Mouse (Mus musculus): ENCODE measurements around the gene Wdr61. TPM values are rescaled to one million over a fixed set of nuclear protein-coding genes. Genes with fewer than 3 reads are reported as not detected.
A peak's percentile ranks its signal among the peaks of the same experiment; 100 is the strongest.

Wdr61 gene
- total and polyA plus RNA-seq, 2 experiments from 2014 or later, result 43.7 to 83.9 TPM

GRCm38 (mm10) chr9:54722156-54722555 lies 12.2 kb downstream of the Wdr61 start:
- H3K4me3 ChIP-seq (ENCODE audit: low read depth, low read length), result no peak overlapping the region
- no peaks in the 10 kb centered on the region for H3K27me3 ChIP-seq (ENCODE audit: insufficient read depth, low read length)
- DNase-seq (ENCODE audit: low spot score) (no peak), ATAC-seq (ENCODE audit: low FRiP score) (no peak)
- no peak overlapping the region for H3K27ac ChIP-seq (ENCODE audit: low read depth, low read length)
- H3K4me1 ChIP-seq (ENCODE audit: insufficient read depth, low read length), result no peaks in the 10 kb centered on the region
- H3K36me3 ChIP-seq (ENCODE audit: insufficient read depth, low read length), result peaks cover 66% of the 10 kb centered on the region
- no peak for TF ChIP-seq CTCF (IDR thresholded peaks at IDR 0.05)
- no peak overlapping the region for H3K9ac ChIP-seq (replicated peaks; ENCODE audit: low read length, poor library complexity, severe bottlenecking)
- no peak overlapping the region for H3K4me2 ChIP-seq (ENCODE audit: low read depth, low read length, poor library complexity, severe bottlenecking)
- no peaks in the 10 kb centered on the region for H3K9me3 ChIP-seq (ENCODE audit: low read length)
- 86% methylated on average over 7 of the region's 7 CpGs for WGBS

DNA sequence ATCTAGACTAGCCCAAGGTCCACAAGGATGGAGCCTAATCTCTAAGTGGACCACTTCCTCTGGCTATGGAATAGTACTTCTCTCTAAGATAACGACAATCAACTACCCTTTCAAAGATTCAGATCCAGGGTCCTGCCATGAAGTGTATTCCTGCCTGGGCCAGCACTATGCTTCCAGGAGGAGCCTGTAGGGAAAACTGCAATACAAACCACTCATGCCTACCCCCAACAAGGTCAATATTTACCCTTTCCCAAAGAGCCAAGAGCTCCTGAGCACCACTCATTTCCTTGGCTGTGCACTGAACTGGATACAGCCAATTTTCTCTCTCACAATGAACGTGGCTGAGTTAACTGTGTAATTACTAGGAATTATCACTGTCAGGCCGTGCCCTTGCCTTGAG lies 16.8 kb downstream of the Wdr61 start:
- TF ChIP-seq CTCF (IDR thresholded peaks at IDR 0.05), result no peak
- Histone ChIP-seq H3K4me1 (ENCODE audit: insufficient read depth, low read length) (no peaks in the 10 kb centered on the region), H3K4me2 (ENCODE audit: low read depth, low read length, poor library complexity, severe bottlenecking) (no peak overlapping the region), H3K36me3 (ENCODE audit: insufficient read depth, low read length) (peaks cover 65% of the 10 kb centered on the region), H3K4me3 (ENCODE audit: low read depth, low read length) (no peak overlapping the region), H3K9me3 (ENCODE audit: low read length) (no peaks in the 10 kb centered on the region), H3K27me3 (ENCODE audit: insufficient read depth, low read length) (no peaks in the 10 kb centered on the region), H3K9ac (replicated peaks; ENCODE audit: low read length, poor library complexity, severe bottlenecking) (no peak overlapping the region), H3K27ac (ENCODE audit: low read depth, low read length) (no peak overlapping the region)
- 94% methylated on average over 3 of the region's 3 CpGs for WGBS
- ATAC-seq (ENCODE audit: low FRiP score), result no peak
- DNase-seq (ENCODE audit: low spot score), result no peak

- no peak overlapping the region for H3K4me2 ChIP-seq (ENCODE audit: low read depth, low read length, poor library complexity, severe bottlenecking)
These were observed 18.5 kb downstream of the Wdr61 start for GRCm38 (mm10) chr9:54715776-54716175.

GRCm38 (mm10) chr9:54708085-54708484 lies 26.2 kb downstream of the Wdr61 start:
- 86% methylated on average over 5 of the region's 5 CpGs for WGBS
- no peak overlapping the region for H3K27ac ChIP-seq (ENCODE audit: low read depth, low read length)

More at GRCm38 (mm10) chr9:54715776-54716175, 18.5 kb downstream of the Wdr61 start:
- no peak overlapping the region for H3K9ac ChIP-seq (replicated peaks; ENCODE audit: low read length, poor library complexity, severe bottlenecking)
- no peaks in the 10 kb centered on the region for H3K9me3 ChIP-seq (ENCODE audit: low read length)
- no peak overlapping the region for H3K4me3 ChIP-seq (ENCODE audit: low read depth, low read length)
- WGBS, result 93% methylated on average over 3 of the region's 3 CpGs
- H3K27me3 ChIP-seq (ENCODE audit: insufficient read depth, low read length), result no peaks in the 10 kb centered on the region
- DNase-seq (ENCODE audit: low spot score) (no peak), ATAC-seq (ENCODE audit: low FRiP score) (no peak)
- peaks cover 65% of the 10 kb centered on the region for H3K36me3 ChIP-seq (ENCODE audit: insufficient read depth, low read length)
- H3K4me1 ChIP-seq (ENCODE audit: insufficient read depth, low read length), result no peaks in the 10 kb centered on the region
- TF ChIP-seq CTCF (IDR thresholded peaks at IDR 0.05), result no peak
- H3K27ac ChIP-seq (ENCODE audit: low read depth, low read length), result no peak overlapping the region

GRCm38 (mm10) chr9:54707288-54707999 lies 26.9 kb downstream of the Wdr61 start:
- Histone ChIP-seq H3K4me1 (ENCODE audit: insufficient read depth, low read length) (no peaks in the 10 kb centered on the region), H3K9me3 (ENCODE audit: low read length) (no peaks in the 10 kb centered on the region), H3K27ac (ENCODE audit: low read depth, low read length) (no peak overlapping the region), H3K9ac (replicated peaks; ENCODE audit: low read length, poor library complexity, severe bottlenecking) (no peak overlapping the region), H3K27me3 (ENCODE audit: insufficient read depth, low read length) (no peaks in the 10 kb centered on the region), H3K4me3 (ENCODE audit: low read depth, low read length) (no peak overlapping the region), H3K4me2 (ENCODE audit: low read depth, low read length, poor library complexity, severe bottlenecking) (no peak overlapping the region), H3K36me3 (ENCODE audit: insufficient read depth, low read length) (peaks cover 15% of the 10 kb centered on the region)
- ATAC-seq (ENCODE audit: low FRiP score), result no peak
- peak; percentile 53 for DNase-seq (ENCODE audit: low spot score)
- no peak for TF ChIP-seq CTCF (IDR thresholded peaks at IDR 0.05)
- WGBS, result 29% methylated on average over 8 of the region's 8 CpGs

More at GRCm38 (mm10) chr9:54708085-54708484, 26.2 kb downstream of the Wdr61 start:
- H3K36me3 ChIP-seq (ENCODE audit: insufficient read depth, low read length), result peaks cover 21% of the 10 kb centered on the region
- no peaks in the 10 kb centered on the region for H3K27me3 ChIP-seq (ENCODE audit: insufficient read depth, low read length)
- no peak for ATAC-seq (ENCODE audit: low FRiP score)
- no peak for TF ChIP-seq CTCF (IDR thresholded peaks at IDR 0.05)
- H3K4me3 ChIP-seq (ENCODE audit: low read depth, low read length), result no peak overlapping the region
- no peak overlapping the region for H3K9ac ChIP-seq (replicated peaks; ENCODE audit: low read length, poor library complexity, severe bottlenecking)
- H3K4me2 ChIP-seq (ENCODE audit: low read depth, low read length, poor library complexity, severe bottlenecking), result no peak overlapping the region
- DNase-seq (ENCODE audit: low spot score), result no peak
- H3K9me3 ChIP-seq (ENCODE audit: low read length), result no peaks in the 10 kb centered on the region
- no peaks in the 10 kb centered on the region for H3K4me1 ChIP-seq (ENCODE audit: insufficient read depth, low read length)

DNA sequence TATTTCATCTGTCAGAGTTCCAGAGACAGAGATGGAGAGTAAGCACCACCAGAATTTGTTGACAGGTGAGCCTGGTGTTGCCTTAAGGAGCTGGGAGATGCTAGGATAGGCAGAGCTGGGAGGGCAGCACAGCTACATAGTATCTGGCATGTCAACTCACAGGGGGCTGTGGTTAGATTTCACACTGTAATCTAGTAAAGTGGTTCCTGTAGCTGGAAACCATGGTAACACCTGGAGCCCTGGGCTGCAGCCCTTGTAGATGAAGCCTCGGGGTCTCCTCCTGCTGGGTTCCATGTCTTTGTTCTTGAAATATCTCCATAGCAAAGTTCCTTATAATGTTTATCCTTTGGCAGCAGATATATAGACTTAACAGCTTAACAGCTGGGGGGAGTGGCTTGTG lies 28.8 kb downstream of the Wdr61 start:
- H3K36me3 ChIP-seq (ENCODE audit: insufficient read depth, low read length), result peaks cover 4% of the 10 kb centered on the region; the same call in 1 of the 2 replicates
- DNase-seq (ENCODE audit: low spot score), result no peak
- no peak for ATAC-seq (ENCODE audit: low FRiP score)

More for the DNA sequence above, 28.8 kb downstream of the Wdr61 start:
- Histone ChIP-seq H3K9me3 (ENCODE audit: low read length) (no peaks in the 10 kb centered on the region), H3K4me2 (ENCODE audit: low read depth, low read length, poor library complexity, severe bottlenecking) (no peak overlapping the region), H3K27me3 (ENCODE audit: insufficient read depth, low read length) (no peaks in the 10 kb centered on the region), H3K4me1 (ENCODE audit: insufficient read depth, low read length) (peaks cover 3% of the 10 kb centered on the region; the same call in 1 of the 2 replicates), H3K4me3 (ENCODE audit: low read depth, low read length) (no peak overlapping the region), H3K27ac (ENCODE audit: low read depth, low read length) (no peak overlapping the region), H3K9ac (replicated peaks; ENCODE audit: low read length, poor library complexity, severe bottlenecking) (no peak overlapping the region)
- no peak for TF ChIP-seq CTCF (IDR thresholded peaks at IDR 0.05)
- 56% methylated on average over 1 of the region's 1 CpGs for WGBS
